ENCODE assay signal across 35 mouse cellular contexts in the genomic region with DNA sequence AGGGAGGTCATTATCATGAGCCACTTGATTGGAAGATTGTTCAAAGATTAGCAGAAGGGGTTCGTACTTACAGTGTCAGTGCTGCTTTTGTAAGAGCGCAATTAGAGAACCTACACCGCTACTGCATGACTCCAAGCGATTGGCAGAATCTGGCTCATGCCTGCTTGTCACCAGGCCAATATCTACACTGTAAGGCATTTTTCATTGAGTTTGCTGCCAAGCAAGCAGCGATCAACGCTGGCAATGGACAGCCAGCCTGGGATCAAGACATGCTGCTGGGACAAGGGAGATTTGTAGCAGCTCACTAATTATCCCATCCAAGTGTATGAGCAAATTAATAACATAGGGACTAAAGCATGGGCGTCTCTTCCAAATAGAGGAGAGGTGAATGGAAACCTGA. TPM values are rescaled to one million over a fixed set of nuclear protein-coding genes. Genes with fewer than 3 reads are reported as not detected.
"Had no signal": no experiment of that assay in that cellular context is flagged by ENCODE, and none has a peak within 500 bp of the region (broad histone marks: within the 10 kb centered on the region; RNA-seq: fewer than 3 reads in every experiment).

No protein-coding gene starts in this region.

RNA-seq across cellular contexts. Expression of gene H2al1o, which starts 25.8 kb away (rescaled TPM):
- total RNA-seq: gastrocnemius, adult 2 months; gastrocnemius, postnatal 10 days; gastrocnemius, postnatal 25 days; gastrocnemius, postnatal 4 days; heart, adult 18-20 months; heart, adult 8-10 months; heart, postnatal 10 days; heart, postnatal 25 days; heart, postnatal 4 days; layer of hippocampus, adult 2 months; layer of hippocampus, postnatal 10 days; layer of hippocampus, postnatal 25 days; left cerebral cortex, adult 2 months; left cerebral cortex, postnatal 14 days; left cerebral cortex, postnatal 36 days; liver, adult 2 months had no signal
- polyA plus RNA-seq: heart, embryonic 10.5 days; heart, embryonic 12.5 days; heart, embryonic 14.5 days; heart, embryonic 16.5 days; hindbrain, embryonic 10.5 days; hindbrain, embryonic 12.5 days; hindbrain, embryonic 14.5 days; hindbrain, embryonic 16.5 days; inflammation-experienced regulatory T-cells, adult 6 months; intestine, embryonic 15.5 days; intestine, postnatal 0 days; kidney, embryonic 14.5 days; kidney, embryonic 16.5 days; limb, embryonic 11.5 days; limb, embryonic 13.5 days; limb, embryonic 15.5 days; liver, adult 2 months; liver, embryonic 12.5 days; liver, embryonic 14.5 days; liver, embryonic 16.5 days had no signal
